In genomic region chr2:138585930-138586329, GRCm38 (mm10) we compare ENCODE assay signal across 25 mouse cellular contexts.
A peak's percentile ranks its signal among the peaks of the same experiment; 100 is the strongest.
DNase-seq lines count a peak whose midpoint lies in the region; ATAC-seq and TF ChIP-seq lines count a peak whose summit lies in the region.
"Had no signal": no experiment of that assay in that cellular context is flagged by ENCODE, and none has a peak within 500 bp of the region (broad histone marks: within the 10 kb centered on the region; RNA-seq: fewer than 3 reads in every experiment).

No protein-coding gene starts in this region.

- no peak overlapping the region for H3K4me2 ChIP-seq in intestine, embryonic 14.5 days (ENCODE audit: low read length)
- no peak overlapping the region for H3K4me2 ChIP-seq in intestine, postnatal 0 days (replicated peaks; ENCODE audit: low read depth)
- H3K4me2 ChIP-seq in embryonic facial prominence, embryonic 14.5 days (ENCODE audit: low read depth, low read length) = no peak overlapping the region
- H3K4me2 ChIP-seq: embryonic facial prominence, embryonic 13.5 days; forebrain, embryonic 13.5 days; forebrain, embryonic 15.5 days had no signal

- no peaks in the 10 kb centered on the region for H3K9me3 ChIP-seq in intestine, embryonic 14.5 days (ENCODE audit: control insufficient read depth, low read length)
- H3K9me3 ChIP-seq in intestine, postnatal 0 days (ENCODE audit: control insufficient read depth) = no peaks in the 10 kb centered on the region
- H3K9me3 ChIP-seq in embryonic facial prominence, embryonic 14.5 days (ENCODE audit: control insufficient read depth, low read length) = no peaks in the 10 kb centered on the region
- H3K9me3 ChIP-seq: forebrain, embryonic 13.5 days; forebrain, embryonic 15.5 days had no signal

- no peaks in the 10 kb centered on the region for H3K36me3 ChIP-seq in intestine, embryonic 14.5 days (ENCODE audit: control insufficient read depth, insufficient read depth, low read length)
- no peaks in the 10 kb centered on the region for H3K36me3 ChIP-seq in intestine, postnatal 0 days (ENCODE audit: control insufficient read depth, insufficient read depth)
- H3K36me3 ChIP-seq in embryonic facial prominence, embryonic 14.5 days (ENCODE audit: control insufficient read depth, insufficient read depth, low read length) = no peaks in the 10 kb centered on the region
- H3K36me3 ChIP-seq: embryonic facial prominence, embryonic 13.5 days; forebrain, embryonic 15.5 days; G1E had no signal

- H3K4me1 ChIP-seq in intestine, embryonic 14.5 days (replicated peaks; ENCODE audit: control insufficient read depth, insufficient read depth, low read length) = no peaks in the 10 kb centered on the region
- no peaks in the 10 kb centered on the region for H3K4me1 ChIP-seq in intestine, postnatal 0 days (replicated peaks; ENCODE audit: control insufficient read depth, insufficient read depth, low read length)
- H3K4me1 ChIP-seq in embryonic facial prominence, embryonic 14.5 days (ENCODE audit: control insufficient read depth, insufficient read depth, low read length) = no peaks in the 10 kb centered on the region
- H3K4me1 ChIP-seq: embryonic facial prominence, embryonic 13.5 days; forebrain, embryonic 13.5 days; forebrain, embryonic 15.5 days had no signal

- H3K4me3 ChIP-seq in intestine, embryonic 14.5 days (ENCODE audit: low read depth, low read length) = no peak overlapping the region
- no peak overlapping the region for H3K4me3 ChIP-seq in intestine, postnatal 0 days (ENCODE audit: low read depth, low read length)
- H3K4me3 ChIP-seq in embryonic facial prominence, embryonic 14.5 days (ENCODE audit: low read depth, low read length) = no peak overlapping the region
- H3K4me3 ChIP-seq: embryonic facial prominence, embryonic 13.5 days; forebrain, embryonic 13.5 days; forebrain, embryonic 15.5 days had no signal

- no peak for TF ChIP-seq CTCF in intestine, postnatal 0 days (IDR thresholded peaks at IDR 0.05; ENCODE audit: low read depth)

- peak; percentile 13 for DNase-seq in embryo, embryonic 10.5 days (ENCODE audit: low spot score)
- no peak for DNase-seq in embryo, embryonic 11 days
- no peak for DNase-seq in intestine, embryonic 14.5 days (ENCODE audit: low spot score)
- DNase-seq in embryonic facial prominence, embryonic 14.5 days (ENCODE audit: low spot score) = peak; percentile 52
- peak; percentile 17 for DNase-seq in yolk sac, embryonic 10.5 days (ENCODE audit: low spot score)
- no peak for DNase-seq in gastrocnemius, adult 8-10 months (ENCODE audit: low spot score in 2 of 2)
- DNase-seq: adrenal gland, postnatal 10 days; adrenal gland, postnatal 25 days; B cell, adult 2 months; cerebellum, adult 11 months; cerebellum, adult 18-20 months; cerebellum, adult 8-10 months; cerebellum, adult 9-11 months; cerebellum, postnatal 14 days; cerebellum, postnatal 36 days; forebrain, postnatal 0 days had no signal

- 0 out of 2 replicates have a peak, but pooled peaks have one; percentile 53 for ATAC-seq in intestine, embryonic 14.5 days (replicated peaks; ENCODE audit: low FRiP score, low TSS enrichment, low read depth)
- ATAC-seq in intestine, postnatal 0 days = no peak
- no peak; the same call in 1 of the 2 replicates for ATAC-seq in embryonic facial prominence, embryonic 14.5 days (ENCODE audit: low read depth)
- ATAC-seq: activated CD4-positive, CD25-positive, alpha-beta regulatory T cell, adult 4 months; CD4-positive, CD25-positive, alpha-beta regulatory T cell, adult 4 months; forebrain, embryonic 13.5 days; forebrain, embryonic 15.5 days; forebrain, postnatal 0 days; Patski had no signal

- H3K27me3 ChIP-seq in intestine, embryonic 14.5 days (replicated peaks; ENCODE audit: control insufficient read depth, insufficient read depth, low read length) = no peaks in the 10 kb centered on the region
- no peaks in the 10 kb centered on the region for H3K27me3 ChIP-seq in intestine, postnatal 0 days (replicated peaks; ENCODE audit: control insufficient read depth, insufficient read depth, low read length)
- no peaks in the 10 kb centered on the region for H3K27me3 ChIP-seq in embryonic facial prominence, embryonic 14.5 days (replicated peaks; ENCODE audit: control insufficient read depth, insufficient read depth, low read length)
- H3K27me3 ChIP-seq: CH12.LX; embryonic facial prominence, embryonic 13.5 days; forebrain, embryonic 13.5 days; forebrain, embryonic 15.5 days; Patski had no signal

- WGBS in intestine, embryonic 14.5 days = 41% methylated on average over 2 of the region's 2 CpGs
- WGBS in intestine, postnatal 0 days = 58% methylated on average over 2 of the region's 2 CpGs
- 78% methylated on average over 2 of the region's 2 CpGs for WGBS in embryonic facial prominence, embryonic 14.5 days

- H3K9ac ChIP-seq in intestine, embryonic 14.5 days (ENCODE audit: low read length) = no peak overlapping the region
- no peak overlapping the region for H3K9ac ChIP-seq in intestine, postnatal 0 days (ENCODE audit: low read depth, low read length)
- H3K9ac ChIP-seq in embryonic facial prominence, embryonic 14.5 days (ENCODE audit: low read depth, low read length) = no peak overlapping the region
- H3K9ac ChIP-seq: embryonic facial prominence, embryonic 13.5 days; forebrain, embryonic 13.5 days; forebrain, embryonic 15.5 days; forebrain, postnatal 0 days had no signal

- H3K27ac ChIP-seq in intestine, embryonic 14.5 days (ENCODE audit: low read depth) = no peak overlapping the region
- H3K27ac ChIP-seq in intestine, postnatal 0 days (ENCODE audit: low read depth, low read length) = no peak overlapping the region
- no peak overlapping the region for H3K27ac ChIP-seq in embryonic facial prominence, embryonic 14.5 days (replicated peaks; ENCODE audit: low read depth, low read length)
- H3K27ac ChIP-seq: embryonic facial prominence, embryonic 13.5 days; forebrain, embryonic 13.5 days; forebrain, embryonic 15.5 days had no signal

Comparison
In these comparisons a context has a peak if more than half of its experiments do, and no peak if none do; other contexts are left out.
1. DNase-seq: peak in embryo, embryonic 10.5 days (single experiment), embryonic facial prominence, embryonic 14.5 days (single experiment) and yolk sac, embryonic 10.5 days (single experiment); none in embryo, embryonic 11 days (single experiment), intestine, embryonic 14.5 days (single experiment) and gastrocnemius, adult 8-10 months (0 of 2).